ENCODE assay signal across 16 mouse cellular contexts in genomic region chr7:118236949-118237348, GRCm38 (mm10). TPM values are rescaled to one million over a fixed set of nuclear protein-coding genes. Genes with fewer than 3 reads are reported as not detected.
DNase-seq lines count a peak whose midpoint lies in the region; TF ChIP-seq lines count a peak whose summit lies in the region.
"Had no signal": no experiment of that assay in that cellular context is flagged by ENCODE, and none has a peak within 500 bp of the region (broad histone marks: within the 10 kb centered on the region; RNA-seq: fewer than 3 reads in every experiment).

No protein-coding gene starts in this region.

- peaks cover 29% of the 10 kb centered on the region for H3K36me3 ChIP-seq in heart, adult 2 months (ENCODE audit: control insufficient read depth, insufficient read depth, low read length)
- no peaks in the 10 kb centered on the region for H3K36me3 ChIP-seq in thymus, adult 2 months (ENCODE audit: control insufficient read depth, insufficient read depth, low read length)
- H3K36me3 ChIP-seq: forebrain, embryonic 15.5 days; limb, embryonic 15.5 days; neural tube, embryonic 12.5 days had no signal

- H3K27ac ChIP-seq in heart, adult 2 months: no peak overlapping the region
- H3K27ac ChIP-seq in left cerebral cortex, adult 2 months: no peak overlapping the region
- no peak overlapping the region for H3K27ac ChIP-seq in thymus, adult 2 months (ENCODE audit: control insufficient read depth, insufficient read depth, low read length)
- H3K27ac ChIP-seq: forebrain, embryonic 15.5 days; hindbrain, embryonic 14.5 days; limb, embryonic 15.5 days; neural tube, embryonic 12.5 days had no signal

- H3K4me3 ChIP-seq in heart, adult 2 months: no peak overlapping the region
- H3K4me3 ChIP-seq in left cerebral cortex, adult 2 months: no peak overlapping the region
- H3K4me3 ChIP-seq in thymus, adult 2 months (ENCODE audit: control insufficient read depth, insufficient read depth, low read length): no peak overlapping the region
- H3K4me3 ChIP-seq: forebrain, embryonic 15.5 days; limb, embryonic 15.5 days; neural tube, embryonic 12.5 days had no signal

- H3K9ac ChIP-seq in heart, adult 2 months (ENCODE audit: low read depth, low read length): no peak overlapping the region
- H3K9ac ChIP-seq: forebrain, embryonic 15.5 days; hindbrain, embryonic 14.5 days; limb, embryonic 15.5 days; neural tube, embryonic 12.5 days had no signal

- peaks cover 9% of the 10 kb centered on the region for H3K4me1 ChIP-seq in heart, adult 2 months (ENCODE audit: control insufficient read depth, insufficient read depth, low read length)
- H3K4me1 ChIP-seq in thymus, adult 2 months (replicated peaks; ENCODE audit: control insufficient read depth, insufficient read depth, low read length): no peaks in the 10 kb centered on the region; the same call in 1 of the 2 replicates

- peaks cover 7% of the 10 kb centered on the region for H3K79me2 ChIP-seq in heart, adult 2 months (replicated peaks; ENCODE audit: control insufficient read depth, insufficient read depth, low read length)

- no peak for TF ChIP-seq EP300 in heart, adult 2 months (IDR thresholded peaks at IDR 0.05; ENCODE audit: insufficient read depth, low read depth, low read length)

- intact Hi-C loops in heart, adult 2 months (cut with DNase I): no loop called here
- intact Hi-C loops in heart, postnatal 25 days (cut with DNase I): no loop called here
- intact Hi-C loops in left cerebral cortex, adult 2 months (cut with DNase I): no loop called here

- DNase-seq in heart, adult 2 months: no peak
- DNase-seq in heart, postnatal 25 days (ENCODE audit: low spot score): no peak
- DNase-seq in left cerebral cortex, adult 2 months (ENCODE audit: extremely low spot score in 1 of 2, low spot score in 2 of 2): no peak
- no peak for DNase-seq in left cerebral cortex, adult 8-10 months (ENCODE audit: low spot score in 2 of 2)
- peak; percentile 33 for DNase-seq in thymus, adult 2 months
- DNase-seq in thymus, postnatal 25 days: no peak
- no peak for DNase-seq in spleen, postnatal 14 days (ENCODE audit: low spot score in 2 of 2)
- DNase-seq: adrenal gland, adult 2 months; cerebellum, adult 9-10 months; heart, adult 11 months; layer of hippocampus, adult 9-11 months; right cerebral cortex, postnatal 25 days had no signal

- TF ChIP-seq POLR2A in heart, adult 2 months (IDR thresholded peaks at IDR 0.05; ENCODE audit: insufficient read depth, low read depth, low read length): no peak
- no peak for TF ChIP-seq POLR2A in thymus, adult 2 months (IDR thresholded peaks at IDR 0.05; ENCODE audit: control insufficient read depth, extremely low read depth, insufficient read depth, low read length, poor library complexity)

- no peaks in the 10 kb centered on the region for H3K27me3 ChIP-seq in heart, adult 2 months (ENCODE audit: control insufficient read depth, insufficient read depth, low read length)
- no peaks in the 10 kb centered on the region for H3K27me3 ChIP-seq in thymus, adult 2 months (ENCODE audit: control insufficient read depth, insufficient read depth, low read length)
- H3K27me3 ChIP-seq: forebrain, embryonic 15.5 days; limb, embryonic 15.5 days; neural tube, embryonic 12.5 days had no signal

- peak; percentile 61 for TF ChIP-seq CTCF in heart, adult 2 months (IDR thresholded peaks at IDR 0.05)
- TF ChIP-seq CTCF in left cerebral cortex, adult 2 months (IDR thresholded peaks at IDR 0.05): peak; percentile 44
- no peak for TF ChIP-seq CTCF in thymus, adult 2 months (IDR thresholded peaks at IDR 0.05; ENCODE audit: borderline replicate concordance, control insufficient read depth, extremely low read depth, insufficient read depth, low read length, poor library complexity)

RNA-seq across cellular contexts. Expression of gene Smg1, which starts 6.5 kb away (rescaled TPM):
- total RNA-seq in heart, adult 2 months (2021): 10 to 100 TPM; 31.3 to 32.4 TPM
- 12.6 and 23.1 TPM in 2 replicates for polyA plus RNA-seq in heart, adult 2 months (2012; rRNA removed)
- 10 to 100 TPM; 35.9 to 41.0 TPM for total RNA-seq in heart, postnatal 25 days (2021)
- total RNA-seq in left cerebral cortex, adult 2 months (2021): 10 to 100 TPM; 82.4 to 85.4 TPM
- total RNA-seq in left cerebral cortex, adult 8-10 months (2022): 10 to 100 TPM; 61.6 to 80.7 (median 69.0) TPM
- polyA plus RNA-seq in thymus, adult 2 months (2012; rRNA removed): 83.7 and 107 TPM in 2 replicates
